Mouse (Mus musculus): ENCODE measurements around the gene Slit3. TPM values are rescaled to one million over a fixed set of nuclear protein-coding genes. Genes with fewer than 3 reads are reported as not detected.

The Slit3 gene
- polyA plus RNA-seq, 1 experiment from 2014 or later: 21.9 TPM

DNA sequence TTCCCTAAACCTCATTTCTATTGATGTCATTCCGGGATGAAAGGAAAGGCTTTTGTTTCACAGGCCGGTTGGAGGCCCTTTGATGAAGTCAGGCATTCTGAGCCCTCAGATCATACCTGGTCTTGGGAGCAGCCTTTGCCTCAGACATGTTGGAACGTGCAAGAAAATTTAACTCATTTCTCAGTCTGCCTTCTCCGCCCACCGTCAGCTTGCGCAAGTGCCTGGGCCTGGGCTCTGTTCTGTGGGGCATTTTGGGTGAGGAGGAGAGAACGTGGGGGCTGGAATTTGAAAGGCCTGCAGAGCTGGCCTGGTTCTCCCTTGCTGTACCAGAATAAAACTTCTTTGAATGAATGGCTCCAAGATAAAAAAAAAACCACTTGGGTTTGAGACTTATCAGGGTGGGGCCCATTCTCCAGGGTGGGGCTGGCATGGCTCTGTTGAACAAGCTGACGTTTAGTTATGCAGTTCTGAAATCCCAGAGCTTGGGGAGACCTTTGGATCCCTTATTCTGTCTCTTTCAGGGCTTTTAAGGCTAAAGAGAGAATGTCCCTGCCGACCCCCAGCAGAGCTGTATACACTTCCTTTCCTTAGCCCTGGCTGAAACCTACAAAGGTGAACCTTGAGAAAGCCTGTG is 294.9 kb downstream of the Slit3 start:
- DNase-seq (ENCODE audit: low spot score): no peak
- 54% methylated on average over 9 of the region's 9 CpGs for WGBS
- Histone ChIP-seq H3K36me3 (no peaks in the 10 kb centered on the region), H3K27me3 (ENCODE audit: low read depth, poor library complexity, severe bottlenecking) (no peaks in the 10 kb centered on the region), H3K4me3 (no peak overlapping the region), H3K4me1 (peaks cover 59% of the 10 kb centered on the region), H3K27ac (peak overlapping the region; percentile 74), H3K9me3 (replicated peaks) (no peaks in the 10 kb centered on the region)

DNA sequence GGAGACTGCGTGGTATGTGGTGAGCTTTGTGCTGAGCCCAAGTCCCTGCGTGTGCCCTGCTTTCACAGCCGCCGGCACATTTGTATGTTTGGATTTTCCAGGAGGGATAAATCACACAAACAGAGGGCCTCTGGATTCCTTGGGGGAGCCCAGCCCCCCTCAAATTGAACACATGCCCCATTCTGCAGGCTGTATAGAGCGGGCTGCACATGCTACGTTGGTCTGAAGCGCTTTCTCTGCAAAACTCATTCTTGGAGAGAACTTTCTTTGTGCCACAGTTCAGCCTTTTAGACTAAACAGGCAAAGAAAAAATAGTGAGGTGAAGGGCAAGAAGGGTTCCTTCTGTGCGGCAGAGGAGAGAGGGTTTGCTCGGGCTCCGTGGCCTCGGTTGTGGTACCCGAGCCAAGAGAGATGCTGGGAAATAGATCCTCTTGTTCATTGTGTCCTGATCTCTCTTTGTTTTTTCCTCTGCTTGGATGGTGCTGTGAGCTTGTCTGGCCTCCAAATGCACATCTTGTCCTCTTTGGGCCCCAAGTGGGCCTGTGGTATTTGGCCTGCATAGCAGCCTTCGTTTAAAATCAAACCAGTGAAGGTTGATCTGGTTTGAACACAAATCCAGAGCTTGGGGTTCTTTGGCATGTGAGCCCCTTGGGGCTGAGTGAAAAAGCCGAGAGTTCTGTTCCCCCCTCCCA is 295.5 kb downstream of the Slit3 start:
- Histone ChIP-seq H3K36me3 (no peaks in the 10 kb centered on the region), H3K9me3 (replicated peaks) (no peaks in the 10 kb centered on the region), H3K4me1 (peaks cover 64% of the 10 kb centered on the region), H3K27ac (peak overlapping the region; percentile 74), H3K27me3 (ENCODE audit: low read depth, poor library complexity, severe bottlenecking) (no peaks in the 10 kb centered on the region), H3K4me3 (no peak overlapping the region)
- WGBS: 69% methylated on average over 14 of the region's 14 CpGs
- no peak for DNase-seq (ENCODE audit: low spot score)

- Histone ChIP-seq H3K27me3 (ENCODE audit: low read depth, poor library complexity, severe bottlenecking) (no peaks in the 10 kb centered on the region), H3K4me1 (peaks cover 62% of the 10 kb centered on the region), H3K4me3 (0 out of 2 replicates have a peak overlapping the region, but pooled peaks have one; percentile 6), H3K27ac (peak overlapping the region; percentile 74), H3K36me3 (no peaks in the 10 kb centered on the region), H3K9me3 (replicated peaks) (no peaks in the 10 kb centered on the region)
- DNase-seq (ENCODE audit: low spot score): peak; percentile 58
- WGBS: 20% methylated on average over 13 of the region's 13 CpGs
Measured at GRCm38 (mm10) chr11:35417911-35418552, 297.0 kb downstream of the Slit3 start.

- Histone ChIP-seq H3K27me3 (ENCODE audit: low read depth, poor library complexity, severe bottlenecking) (no peaks in the 10 kb centered on the region), H3K9me3 (replicated peaks) (no peaks in the 10 kb centered on the region), H3K36me3 (no peaks in the 10 kb centered on the region), H3K4me3 (no peak overlapping the region), H3K4me1 (peaks cover 64% of the 10 kb centered on the region), H3K27ac (peak overlapping the region; percentile 74)
- 83% methylated on average over 5 of the region's 5 CpGs for WGBS
- no peak for DNase-seq (ENCODE audit: low spot score)
Measured at GRCm38 (mm10) chr11:35419013-35419412, 298.0 kb downstream of the Slit3 start.

DNA sequence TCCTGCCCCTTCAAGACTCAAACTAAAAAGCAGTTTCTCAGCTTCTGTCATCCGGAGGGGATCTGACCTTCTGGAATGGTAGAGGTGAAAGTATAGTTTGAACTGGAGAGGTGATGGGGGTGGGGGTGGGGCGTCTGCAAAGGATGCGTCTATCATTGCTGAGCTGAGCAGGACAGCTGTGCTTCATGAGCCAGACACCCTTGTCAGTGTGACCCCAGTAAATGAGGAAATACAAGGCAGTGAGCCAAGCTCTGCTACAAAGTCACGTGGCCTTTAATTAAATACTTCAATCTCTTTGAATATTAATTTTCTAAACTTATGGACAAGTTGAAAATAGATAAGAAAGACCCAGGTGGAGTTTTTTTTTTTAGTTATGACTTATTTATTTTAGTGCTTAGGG is 300.7 kb downstream of the Slit3 start:
- Histone ChIP-seq H3K9me3 (replicated peaks) (no peaks in the 10 kb centered on the region), H3K27ac (no peak overlapping the region), H3K36me3 (no peaks in the 10 kb centered on the region), H3K27me3 (ENCODE audit: low read depth, poor library complexity, severe bottlenecking) (no peaks in the 10 kb centered on the region), H3K4me3 (no peak overlapping the region), H3K4me1 (peaks cover 47% of the 10 kb centered on the region)
- WGBS: 40% methylated on average over 4 of the region's 4 CpGs
- no peak for DNase-seq (ENCODE audit: low spot score)

DNA sequence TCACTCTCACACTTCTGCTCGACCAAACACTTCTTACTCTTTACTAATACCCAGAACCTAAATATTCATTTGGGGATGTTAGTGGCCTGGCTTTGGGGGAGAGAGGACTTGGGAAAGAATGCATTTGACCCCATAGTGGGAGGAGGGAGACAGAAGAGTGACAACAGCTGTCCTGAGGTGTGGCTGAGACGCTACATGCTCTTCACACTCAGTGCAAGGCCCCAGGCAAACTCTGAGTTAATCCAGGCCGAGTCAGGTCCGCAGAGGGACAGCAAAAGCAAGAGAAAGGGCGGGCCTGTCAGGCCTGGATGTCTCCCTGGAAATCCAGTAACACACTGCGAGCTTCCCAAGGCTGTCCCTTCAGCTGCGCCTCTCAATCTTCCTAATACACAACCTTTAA is 307.0 kb downstream of the Slit3 start:
- no peak overlapping the region for H3K4me3 ChIP-seq
- H3K27ac ChIP-seq: no peak overlapping the region
- no peaks in the 10 kb centered on the region for H3K9me3 ChIP-seq (replicated peaks)
- H3K27me3 ChIP-seq (ENCODE audit: low read depth, poor library complexity, severe bottlenecking): no peaks in the 10 kb centered on the region
- H3K4me1 ChIP-seq: peaks cover 14% of the 10 kb centered on the region; the same call in 1 of the 2 replicates
- H3K36me3 ChIP-seq: no peaks in the 10 kb centered on the region
- DNase-seq (ENCODE audit: low spot score): peak; percentile 44
- WGBS: 30% methylated on average over 7 of the region's 7 CpGs

GRCm38 (mm10) chr11:35431130-35431529 is 310.1 kb downstream of the Slit3 start:
- Histone ChIP-seq H3K4me1 (peaks cover 19% of the 10 kb centered on the region), H3K27me3 (ENCODE audit: low read depth, poor library complexity, severe bottlenecking) (no peaks in the 10 kb centered on the region), H3K27ac (no peak overlapping the region), H3K36me3 (no peaks in the 10 kb centered on the region), H3K4me3 (no peak overlapping the region), H3K9me3 (replicated peaks) (no peaks in the 10 kb centered on the region)
- DNase-seq (ENCODE audit: low spot score): no peak
- 87% methylated on average over 8 of the region's 8 CpGs for WGBS

- Histone ChIP-seq H3K36me3 (peaks cover 3% of the 10 kb centered on the region; the same call in 1 of the 2 replicates), H3K4me3 (no peak overlapping the region), H3K27ac (peak overlapping the region; percentile 66), H3K9me3 (replicated peaks) (no peaks in the 10 kb centered on the region), H3K27me3 (ENCODE audit: low read depth, poor library complexity, severe bottlenecking) (no peaks in the 10 kb centered on the region), H3K4me1 (peaks cover 28% of the 10 kb centered on the region)
- WGBS: 55% methylated on average over 6 of the region's 6 CpGs
- peak; percentile 45 for DNase-seq (ENCODE audit: low spot score)
Measured at GRCm38 (mm10) chr11:35437510-35437909, 316.5 kb downstream of the Slit3 start.

GRCm38 (mm10) chr11:35440186-35440585 is 319.2 kb downstream of the Slit3 start:
- Histone ChIP-seq H3K36me3 (peaks cover 3% of the 10 kb centered on the region; the same call in 1 of the 2 replicates), H3K4me3 (no peak overlapping the region), H3K27me3 (ENCODE audit: low read depth, poor library complexity, severe bottlenecking) (no peaks in the 10 kb centered on the region), H3K9me3 (replicated peaks) (no peaks in the 10 kb centered on the region), H3K27ac (no peak overlapping the region), H3K4me1 (peaks cover 40% of the 10 kb centered on the region)
- DNase-seq (ENCODE audit: low spot score): no peak
- WGBS: 87% methylated on average over 11 of the region's 11 CpGs

- H3K9me3 ChIP-seq (replicated peaks): no peaks in the 10 kb centered on the region
- H3K36me3 ChIP-seq: peaks cover 3% of the 10 kb centered on the region; the same call in 1 of the 2 replicates
- peak overlapping the region; percentile 74; the same call in 1 of the 2 replicates for H3K27ac ChIP-seq
- WGBS: 68% methylated on average over 6 of the region's 6 CpGs
- H3K27me3 ChIP-seq (ENCODE audit: low read depth, poor library complexity, severe bottlenecking): no peaks in the 10 kb centered on the region
- H3K4me3 ChIP-seq: no peak overlapping the region
- H3K4me1 ChIP-seq: peaks cover 54% of the 10 kb centered on the region
- DNase-seq (ENCODE audit: low spot score): no peak
Measured at GRCm38 (mm10) chr11:35444489-35445100, 323.6 kb downstream of the Slit3 start.

DNA sequence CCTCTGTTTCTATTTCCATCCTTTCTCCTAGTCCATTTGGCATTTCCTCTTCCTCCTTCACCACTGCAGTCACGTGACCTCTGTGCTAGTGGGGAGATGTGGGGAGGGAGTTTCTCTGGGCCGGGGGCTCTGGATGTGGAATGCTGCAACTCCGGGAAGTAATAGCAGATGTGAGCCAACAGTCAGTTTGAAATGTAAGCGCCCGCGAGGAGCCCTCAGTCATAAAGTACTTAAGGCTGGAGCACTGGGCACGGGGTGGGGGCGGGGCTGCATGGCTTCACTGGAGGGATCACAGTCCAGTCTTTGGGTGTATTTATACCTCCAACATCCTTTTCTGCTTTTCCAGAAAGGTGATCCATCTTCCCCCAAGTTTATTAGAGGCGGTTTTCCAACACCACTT is 326.9 kb downstream of the Slit3 start:
- Histone ChIP-seq H3K27me3 (ENCODE audit: low read depth, poor library complexity, severe bottlenecking) (peaks cover 3% of the 10 kb centered on the region; the same call in 1 of the 2 replicates), H3K36me3 (no peaks in the 10 kb centered on the region), H3K4me3 (0 out of 2 replicates have a peak overlapping the region, but pooled peaks have one; percentile 1), H3K9me3 (replicated peaks) (no peaks in the 10 kb centered on the region), H3K27ac (peak overlapping the region; percentile 66), H3K4me1 (peaks cover 85% of the 10 kb centered on the region)
- 21% methylated on average over 9 of the region's 9 CpGs for WGBS
- DNase-seq (ENCODE audit: low spot score): peak; percentile 77

GRCm38 (mm10) chr11:35449199-35449598 is 328.2 kb downstream of the Slit3 start:
- 91% methylated on average over 6 of the region's 6 CpGs for WGBS
- DNase-seq (ENCODE audit: low spot score): no peak
- peaks cover 91% of the 10 kb centered on the region for H3K4me1 ChIP-seq
- H3K36me3 ChIP-seq: no peaks in the 10 kb centered on the region
- H3K27me3 ChIP-seq (ENCODE audit: low read depth, poor library complexity, severe bottlenecking): peaks cover 9% of the 10 kb centered on the region; the same call in 1 of the 2 replicates
- H3K9me3 ChIP-seq (replicated peaks): no peaks in the 10 kb centered on the region
- no peak overlapping the region for H3K4me3 ChIP-seq
- H3K27ac ChIP-seq: no peak overlapping the region; the same call in 1 of the 2 replicates
